Mouse (Mus musculus) erythroblast, embryonic 14.5 days (primary cell): ENCODE measurements around the gene Mamdc2. TPM values are rescaled to one million over a fixed set of nuclear protein-coding genes. Genes with fewer than 3 reads are reported as not detected.

Experiments used
- H3K27me3 ChIP-seq: 2 replicates; pipeline ENCODE4 v1.6.1; 2012; ENCODE audit warnings: inconsistent platforms; ENCODE audit not compliant: control insufficient read depth
- H3K36me3 ChIP-seq: 2 replicates; pipeline ENCODE4 v1.6.1; 2012; ENCODE audit warnings: mild to moderate bottlenecking, inconsistent platforms; ENCODE audit not compliant: control insufficient read depth
- H3K4me1 ChIP-seq: 2 replicates; pipeline ENCODE4 v1.6.1; 2012; ENCODE audit warnings: inconsistent platforms; ENCODE audit not compliant: control insufficient read depth
- H3K4me3 ChIP-seq: replicated peaks from 2 replicates; pipeline ENCODE3; 2012; ENCODE audit warnings: moderate library complexity, mild to moderate bottlenecking, inconsistent platforms
- H3K9me3 ChIP-seq: 2 replicates; pipeline ENCODE4 v1.6.1; 2012; ENCODE audit warnings: low read length, inconsistent platforms, mixed read lengths; ENCODE audit not compliant: control insufficient read depth
- GATA1 ChIP-seq: IDR thresholded peaks from 2 replicates; pipeline ENCODE4 v1.6.1; 2012; ENCODE audit warnings: low read length, inconsistent platforms, mixed read lengths
- TAL1 ChIP-seq: IDR thresholded peaks from 3 replicates; pipeline ENCODE4 v1.6.1; 2012; ENCODE audit warnings: low read length, inconsistent platforms, mixed read lengths
- polyA plus RNA-seq: library from polyadenylated mRNA; stranded (reverse); fragments of >175 nt; gene quantifications from 2 replicates; pipeline ENCODE4 v1.2.3, GENCODE M21; 2012

The Mamdc2 gene
- polyA plus RNA-seq, 1 experiment, result not detected

GRCm38 (mm10) chr19:23351808-23352491, 96.3 kb downstream of the Mamdc2 start:
- Histone ChIP-seq H3K9me3 (no peaks in the 10 kb centered on the region), H3K36me3 (no peaks in the 10 kb centered on the region), H3K4me3 (no peak overlapping the region), H3K27me3 (no peaks in the 10 kb centered on the region), H3K4me1 (no peaks in the 10 kb centered on the region)
- TF ChIP-seq TAL1 (no peak), GATA1 (no peak)

- no peaks in the 10 kb centered on the region for H3K27me3 ChIP-seq
- H3K4me1 ChIP-seq, result no peaks in the 10 kb centered on the region
- H3K9me3 ChIP-seq, result no peaks in the 10 kb centered on the region
- TF ChIP-seq GATA1, result no peak
- no peak for TF ChIP-seq TAL1
- H3K4me3 ChIP-seq, result no peak overlapping the region
- H3K36me3 ChIP-seq, result no peaks in the 10 kb centered on the region
Observed at GRCm38 (mm10) chr19:23349930-23350329, 98.3 kb downstream of the Mamdc2 start.

DNA sequence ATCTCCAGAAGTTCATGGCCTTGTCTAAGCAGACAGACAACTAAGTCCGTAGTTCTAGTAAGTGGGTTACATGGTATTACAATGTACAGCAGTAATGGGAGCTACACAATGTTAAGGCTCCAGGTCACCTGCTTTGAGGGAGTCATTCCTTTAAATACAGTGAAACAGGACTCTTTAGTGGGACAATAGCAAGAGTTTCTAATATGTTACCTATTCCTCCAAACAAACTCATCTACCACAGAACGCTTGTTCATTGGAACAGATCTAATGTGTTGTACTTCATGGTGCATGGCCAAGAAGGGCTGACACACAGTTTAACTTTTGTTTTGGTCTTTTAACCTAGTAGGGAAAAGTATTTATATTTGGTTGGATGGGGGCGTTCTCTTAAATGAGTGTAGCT, 105.5 kb downstream of the Mamdc2 start:
- Histone ChIP-seq H3K36me3 (no peaks in the 10 kb centered on the region), H3K27me3 (no peaks in the 10 kb centered on the region), H3K4me3 (no peak overlapping the region), H3K9me3 (no peaks in the 10 kb centered on the region), H3K4me1 (no peaks in the 10 kb centered on the region)
- TF ChIP-seq GATA1, result no peak
- TF ChIP-seq TAL1, result no peak

- Histone ChIP-seq H3K36me3 (no peaks in the 10 kb centered on the region), H3K9me3 (no peaks in the 10 kb centered on the region), H3K4me1 (no peaks in the 10 kb centered on the region), H3K27me3 (no peaks in the 10 kb centered on the region), H3K4me3 (no peak overlapping the region)
- no peak for TF ChIP-seq TAL1
- TF ChIP-seq GATA1, result no peak
Observed at GRCm38 (mm10) chr19:23332883-23333282, 115.4 kb downstream of the Mamdc2 start.

DNA sequence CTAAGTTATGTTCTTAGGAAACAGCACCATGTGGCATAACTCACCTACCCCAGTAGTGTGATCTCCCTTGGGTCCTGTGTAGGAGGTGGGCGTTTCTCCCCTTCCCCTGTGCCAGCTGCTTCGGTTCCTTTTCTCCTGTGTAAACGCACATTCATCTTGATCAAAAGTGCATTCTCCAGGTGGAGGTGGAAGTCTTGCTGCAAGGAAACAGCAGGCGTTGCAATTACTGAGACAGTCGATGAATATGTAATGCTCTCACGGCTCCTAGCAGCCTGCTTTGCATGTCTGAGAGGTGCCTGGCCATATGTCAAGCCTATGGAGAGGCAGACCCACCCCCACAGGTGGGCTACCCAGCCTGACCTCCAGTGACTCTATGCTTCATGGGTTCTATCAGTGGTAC, 117.4 kb downstream of the Mamdc2 start:
- TF ChIP-seq GATA1 (no peak), TAL1 (no peak)
- H3K9me3 ChIP-seq, result no peaks in the 10 kb centered on the region
- H3K4me1 ChIP-seq, result no peaks in the 10 kb centered on the region
- no peak overlapping the region for H3K4me3 ChIP-seq
- H3K36me3 ChIP-seq, result no peaks in the 10 kb centered on the region
- no peaks in the 10 kb centered on the region for H3K27me3 ChIP-seq

DNA sequence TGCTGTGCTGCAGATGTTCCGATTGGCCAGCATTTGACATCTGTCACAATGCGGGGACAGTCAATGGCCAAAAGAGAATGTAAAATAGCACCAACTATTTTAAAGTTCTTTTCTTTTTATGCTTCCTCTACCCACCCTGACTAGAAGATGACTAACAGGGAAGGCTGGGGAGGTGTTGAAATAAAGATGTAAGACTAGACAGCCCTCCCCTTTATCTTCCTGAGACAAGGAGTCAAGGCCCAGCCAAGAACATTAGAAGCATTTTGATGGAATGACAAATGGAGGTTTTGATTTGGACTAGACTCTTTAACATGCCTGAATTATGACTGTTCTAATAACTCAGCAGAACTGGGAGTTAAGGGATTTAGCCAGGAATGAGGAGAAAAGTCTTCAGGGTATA, 118.9 kb downstream of the Mamdc2 start:
- H3K27me3 ChIP-seq, result no peaks in the 10 kb centered on the region
- H3K36me3 ChIP-seq, result no peaks in the 10 kb centered on the region
- no peak overlapping the region for H3K4me3 ChIP-seq
- TF ChIP-seq TAL1 (no peak), GATA1 (no peak)
- H3K9me3 ChIP-seq, result no peaks in the 10 kb centered on the region
- no peaks in the 10 kb centered on the region for H3K4me1 ChIP-seq

GRCm38 (mm10) chr19:23327056-23327640, 121.1 kb downstream of the Mamdc2 start:
- no peaks in the 10 kb centered on the region for H3K36me3 ChIP-seq
- H3K9me3 ChIP-seq, result no peaks in the 10 kb centered on the region
- H3K4me1 ChIP-seq, result no peaks in the 10 kb centered on the region
- H3K27me3 ChIP-seq, result no peaks in the 10 kb centered on the region
- H3K4me3 ChIP-seq, result no peak overlapping the region
- TF ChIP-seq TAL1 (no peak), GATA1 (no peak)

DNA sequence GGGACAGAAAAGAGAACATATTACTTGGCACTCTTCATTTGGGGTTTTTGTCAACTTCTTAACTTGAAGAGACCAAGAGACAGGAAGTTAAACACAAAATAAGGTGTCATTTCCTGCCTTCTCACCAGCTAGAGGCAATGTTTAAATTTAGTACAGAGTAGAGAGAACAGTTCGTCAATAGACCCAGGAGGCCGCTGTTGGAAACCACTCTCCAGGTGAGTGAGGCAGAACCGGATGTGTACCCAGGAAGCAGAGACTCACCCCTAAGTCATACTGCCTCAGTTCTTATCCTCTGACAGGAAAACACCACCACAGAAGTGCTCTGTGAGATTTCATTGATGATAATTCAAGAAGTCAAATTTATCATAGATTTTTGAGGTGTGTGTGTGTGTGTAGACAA, 125.1 kb downstream of the Mamdc2 start:
- H3K36me3 ChIP-seq, result no peaks in the 10 kb centered on the region
- TF ChIP-seq GATA1, result no peak
- TF ChIP-seq TAL1, result no peak
- H3K4me3 ChIP-seq, result no peak overlapping the region
- no peaks in the 10 kb centered on the region for H3K9me3 ChIP-seq
- H3K27me3 ChIP-seq, result no peaks in the 10 kb centered on the region
- H3K4me1 ChIP-seq, result no peaks in the 10 kb centered on the region

DNA sequence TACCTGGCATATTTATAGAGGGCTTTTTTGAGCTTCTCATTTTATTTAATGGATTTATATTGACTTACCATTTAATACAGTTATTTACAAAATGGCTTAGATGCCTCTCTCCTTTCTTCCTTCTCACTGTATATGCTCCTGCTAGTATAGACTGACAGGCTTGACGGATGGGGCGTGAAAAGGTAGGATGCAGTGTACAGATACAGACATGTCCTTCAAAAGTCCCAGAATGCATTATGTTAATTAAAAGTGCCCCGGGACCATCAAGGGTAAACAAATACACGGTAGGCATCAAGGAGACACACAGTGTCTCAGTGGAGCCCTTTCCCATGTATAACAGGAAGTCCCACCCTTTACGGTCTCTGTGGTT, 130.3 kb downstream of the Mamdc2 start:
- H3K4me3 ChIP-seq, result no peak overlapping the region
- H3K9me3 ChIP-seq, result no peaks in the 10 kb centered on the region
- no peaks in the 10 kb centered on the region for H3K27me3 ChIP-seq
- TF ChIP-seq GATA1 (no peak), TAL1 (no peak)
- no peaks in the 10 kb centered on the region for H3K4me1 ChIP-seq
- H3K36me3 ChIP-seq, result no peaks in the 10 kb centered on the region
